Comparison of ENCODE assay signal across 16 mouse cellular contexts in the genomic region with DNA sequence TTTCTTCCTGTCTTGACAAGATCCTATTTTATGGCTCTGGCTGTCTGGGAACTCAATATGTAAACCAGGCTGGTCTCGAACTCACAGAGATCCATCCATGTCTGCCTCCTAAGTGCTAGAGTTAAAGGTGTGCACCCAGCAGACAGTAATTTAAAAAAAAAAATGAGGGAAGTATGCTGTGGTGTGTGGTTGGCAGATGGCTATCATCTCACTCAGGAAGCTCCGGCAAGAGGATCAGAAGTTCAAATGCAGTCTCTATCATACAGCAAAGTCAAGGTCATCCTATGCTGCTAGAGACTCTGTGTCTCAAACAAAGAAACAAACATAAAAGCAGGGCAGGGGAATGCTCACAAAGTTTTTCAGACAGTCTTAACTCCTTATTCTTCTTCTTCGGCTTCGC. TPM values are rescaled to one million over a fixed set of nuclear protein-coding genes. Genes with fewer than 3 reads are reported as not detected.
"Had no signal": no experiment of that assay in that cellular context is flagged by ENCODE, and none has a peak within 500 bp of the region (broad histone marks: within the 10 kb centered on the region; RNA-seq: fewer than 3 reads in every experiment).

No protein-coding gene starts in this region.

- H3K4me3 ChIP-seq: limb, embryonic 13.5 days; lung, embryonic 15.5 days; midbrain, embryonic 13.5 days had no signal

- H3K9ac ChIP-seq: limb, embryonic 13.5 days; liver, embryonic 14.5 days; lung, embryonic 15.5 days; midbrain, embryonic 13.5 days had no signal

- H3K27ac ChIP-seq: kidney, postnatal 0 days; limb, embryonic 13.5 days; liver, embryonic 14.5 days; lung, embryonic 15.5 days; macrophage; midbrain, embryonic 13.5 days had no signal

- H3K4me2 ChIP-seq: limb, embryonic 13.5 days; lung, embryonic 15.5 days; midbrain, embryonic 13.5 days had no signal

- ATAC-seq: intestine, postnatal 0 days; midbrain, embryonic 13.5 days had no signal

- DNase-seq: kidney, adult 8-10 months; kidney, postnatal 36 days; layer of hippocampus, adult 9-11 months; layer of hippocampus, postnatal 36 days; lung, postnatal 14 days; right cerebral cortex, postnatal 14 days had no signal

- H3K9me3 ChIP-seq: limb, embryonic 13.5 days; lung, embryonic 15.5 days; midbrain, embryonic 13.5 days had no signal

- H3K36me3 ChIP-seq: limb, embryonic 13.5 days; lung, embryonic 15.5 days; midbrain, embryonic 13.5 days had no signal

- H3K27me3 ChIP-seq: limb, embryonic 13.5 days; lung, embryonic 15.5 days had no signal

RNA-seq across cellular contexts. Expression of gene Nfe2, which starts 10.7 kb away (rescaled TPM):
- total RNA-seq: layer of hippocampus, adult 18-20 months; left cerebral cortex, adult 8-10 months; left cerebral cortex, postnatal 25 days had no signal

RNA-seq across cellular contexts. Expression of gene Gpr84, which starts 41.5 kb away (rescaled TPM):
- polyA plus RNA-seq: intestine, postnatal 0 days had no signal
